Mouse (Mus musculus): ENCODE results near the gene Krt9. TPM values are rescaled to one million over a fixed set of nuclear protein-coding genes. Genes with fewer than 3 reads are reported as not detected.

Gene Krt9
- total RNA-seq, 2 experiments from 2014 or later, result not detected

- no peak for ATAC-seq (replicated peaks; ENCODE audit: low FRiP score, low TSS enrichment, poor library complexity, severe bottlenecking)
Measured at GRCm38 (mm10) chr11:100157331-100157730, 35.7 kb downstream of the Krt9 start.

GRCm38 (mm10) chr11:100155497-100156255, 37.4 kb downstream of the Krt9 start:
- ATAC-seq (replicated peaks; ENCODE audit: low FRiP score, low TSS enrichment, poor library complexity, severe bottlenecking), result no peak

- ATAC-seq (replicated peaks; ENCODE audit: low FRiP score, low TSS enrichment, poor library complexity, severe bottlenecking), result no peak
Measured at GRCm38 (mm10) chr11:100148615-100149330, 44.3 kb downstream of the Krt9 start, which contains the start of gene Krt19. Gene Krt19 (minus strand): TSS chr11:100148665.

- no peak for ATAC-seq (replicated peaks; ENCODE audit: low FRiP score, low TSS enrichment, poor library complexity, severe bottlenecking)
Measured at GRCm38 (mm10) chr11:100147566-100148353, 45.3 kb downstream of the Krt9 start.

- no peak for ATAC-seq (replicated peaks; ENCODE audit: low FRiP score, low TSS enrichment, poor library complexity, severe bottlenecking)
Measured at GRCm38 (mm10) chr11:100145858-100146560, 47.0 kb downstream of the Krt9 start.

- no peak for ATAC-seq (replicated peaks; ENCODE audit: low FRiP score, low TSS enrichment, poor library complexity, severe bottlenecking)
Measured at GRCm38 (mm10) chr11:100145104-100145503, 47.9 kb downstream of the Krt9 start.

GRCm38 (mm10) chr11:100140966-100141365, 52.1 kb downstream of the Krt9 start:
- ATAC-seq (replicated peaks; ENCODE audit: low FRiP score, low TSS enrichment, poor library complexity, severe bottlenecking), result no peak

GRCm38 (mm10) chr11:100139391-100139790, 53.7 kb downstream of the Krt9 start:
- ATAC-seq (replicated peaks; ENCODE audit: low FRiP score, low TSS enrichment, poor library complexity, severe bottlenecking), result no peak

GRCm38 (mm10) chr11:100138809-100139208, 54.2 kb downstream of the Krt9 start:
- no peak for ATAC-seq (replicated peaks; ENCODE audit: low FRiP score, low TSS enrichment, poor library complexity, severe bottlenecking)

GRCm38 (mm10) chr11:100137693-100138092, 55.4 kb downstream of the Krt9 start:
- ATAC-seq (replicated peaks; ENCODE audit: low FRiP score, low TSS enrichment, poor library complexity, severe bottlenecking), result no peak

Other genes with a start within 250 kb of the Krt9 start
- not detected in 2 replicates for gene Krtap9-5, start 244.8 kb downstream of the Krt9 start, total RNA-seq (2014; fragmentation: Nextera tagmentation)
- gene Krtap9-5, start 244.8 kb downstream of the Krt9 start, total RNA-seq (2017), result not detected in 2 replicates
- gene Krtap29-1, start 214.2 kb downstream of the Krt9 start, total RNA-seq (2014; fragmentation: Nextera tagmentation), result not detected in 2 replicates
- not detected in 2 replicates for gene Krtap29-1, start 214.2 kb downstream of the Krt9 start, total RNA-seq (2017)
- gene Krtap16-1, start 206.6 kb downstream of the Krt9 start, total RNA-seq (2014; fragmentation: Nextera tagmentation), result not detected in 2 replicates
- not detected in 2 replicates for gene Krtap16-1, start 206.6 kb downstream of the Krt9 start, total RNA-seq (2017)
- gene Krtap17-1, start 199.3 kb downstream of the Krt9 start, total RNA-seq (2014; fragmentation: Nextera tagmentation), result not detected in 2 replicates
- gene Krtap17-1, start 199.3 kb downstream of the Krt9 start, total RNA-seq (2017), result not detected in 2 replicates
- not detected in 2 replicates for gene Krt33a, start 177.0 kb downstream of the Krt9 start, total RNA-seq (2014; fragmentation: Nextera tagmentation)
- not detected in 2 replicates for gene Krt33a, start 177.0 kb downstream of the Krt9 start, total RNA-seq (2017)
- not detected in 2 replicates for gene Krt33b, start 163.4 kb downstream of the Krt9 start, total RNA-seq (2014; fragmentation: Nextera tagmentation)
- gene Krt33b, start 163.4 kb downstream of the Krt9 start, total RNA-seq (2017), result not detected in 2 replicates
- gene Krt34, start 151.7 kb downstream of the Krt9 start, total RNA-seq (2014; fragmentation: Nextera tagmentation), result not detected in 2 replicates
- not detected in 2 replicates for gene Krt34, start 151.7 kb downstream of the Krt9 start, total RNA-seq (2017)
- not detected in 2 replicates for gene Krt31, start 142.7 kb downstream of the Krt9 start, total RNA-seq (2014; fragmentation: Nextera tagmentation)
- not detected in 2 replicates for gene Krt31, start 142.7 kb downstream of the Krt9 start, total RNA-seq (2017)
- not detected in 2 replicates for gene Krt32, start 105.0 kb downstream of the Krt9 start, total RNA-seq (2014; fragmentation: Nextera tagmentation)
- gene Krt32, start 105.0 kb downstream of the Krt9 start, total RNA-seq (2017), result not detected in 2 replicates
- not detected in 2 replicates for gene Krt35, start 97.0 kb downstream of the Krt9 start, total RNA-seq (2014; fragmentation: Nextera tagmentation)
- gene Krt35, start 97.0 kb downstream of the Krt9 start, total RNA-seq (2017), result not detected in 2 replicates
- gene Krt36, start 87.6 kb downstream of the Krt9 start, total RNA-seq (2014; fragmentation: Nextera tagmentation), result not detected in 2 replicates
- gene Krt36, start 87.6 kb downstream of the Krt9 start, total RNA-seq (2017), result not detected in 2 replicates
- not detected in 2 replicates for gene Krt13, start 71.7 kb downstream of the Krt9 start, total RNA-seq (2014; fragmentation: Nextera tagmentation)
- gene Krt13, start 71.7 kb downstream of the Krt9 start, total RNA-seq (2017), result not detected in 2 replicates
- gene Krt15, start 57.3 kb downstream of the Krt9 start, total RNA-seq (2014; fragmentation: Nextera tagmentation), result not detected in 2 replicates
- not detected in 2 replicates for gene Krt15, start 57.3 kb downstream of the Krt9 start, total RNA-seq (2017)
- gene Krt19, start 44.6 kb downstream of the Krt9 start, total RNA-seq (2014; fragmentation: Nextera tagmentation), result not detected in 2 replicates
- not detected in 2 replicates for gene Krt19, start 44.6 kb downstream of the Krt9 start, total RNA-seq (2017)
- gene Krt14, start 14.3 kb upstream of the Krt9 start, total RNA-seq (2014; fragmentation: Nextera tagmentation), result not detected in 2 replicates
- not detected in 2 replicates for gene Krt14, start 14.3 kb upstream of the Krt9 start, total RNA-seq (2017)
- gene Krt16, start 55.7 kb upstream of the Krt9 start, total RNA-seq (2014; fragmentation: Nextera tagmentation), result not detected in 2 replicates
- not detected in 2 replicates for gene Krt16, start 55.7 kb upstream of the Krt9 start, total RNA-seq (2017)
- not detected in 2 replicates for gene Krt17, start 67.8 kb upstream of the Krt9 start, total RNA-seq (2014; fragmentation: Nextera tagmentation)
- not detected in 2 replicates for gene Krt17, start 67.8 kb upstream of the Krt9 start, total RNA-seq (2017)
- not detected in 2 replicates for gene Krt42, start 76.6 kb upstream of the Krt9 start, total RNA-seq (2014; fragmentation: Nextera tagmentation)
- gene Krt42, start 76.6 kb upstream of the Krt9 start, total RNA-seq (2017), result not detected in 2 replicates
- gene Eif1, start 126.6 kb upstream of the Krt9 start, total RNA-seq (2014; fragmentation: Nextera tagmentation), result 1,051 and 1,260 TPM in 2 replicates
- gene Eif1, start 126.6 kb upstream of the Krt9 start, total RNA-seq (2017), result 170 and 204 TPM in 2 replicates
- gene Gast, start 141.2 kb upstream of the Krt9 start, total RNA-seq (2014; fragmentation: Nextera tagmentation), result not detected in 2 replicates
- gene Gast, start 141.2 kb upstream of the Krt9 start, total RNA-seq (2017), result not detected in 2 replicates
- gene Hap1, start 162.9 kb upstream of the Krt9 start, total RNA-seq (2014; fragmentation: Nextera tagmentation), result not detected in 2 replicates
- not detected in 2 replicates for gene Hap1, start 162.9 kb upstream of the Krt9 start, total RNA-seq (2017)
- gene Jup, start 204.5 kb upstream of the Krt9 start, total RNA-seq (2014; fragmentation: Nextera tagmentation), result 0.40 and 0.81 TPM in 2 replicates
- 0.52 and 0.80 TPM in 2 replicates for gene Jup, start 204.5 kb upstream of the Krt9 start, total RNA-seq (2017)
- gene P3h4, start 221.6 kb upstream of the Krt9 start, total RNA-seq (2014; fragmentation: Nextera tagmentation), result 1.0 TPM in 1 of 2 replicates, not detected in the other
- 0.08 and 0.33 TPM in 2 replicates for gene P3h4, start 221.6 kb upstream of the Krt9 start, total RNA-seq (2017)
- gene Fkbp10, start 222.5 kb upstream of the Krt9 start, total RNA-seq (2014; fragmentation: Nextera tagmentation), result not detected in 2 replicates
- 0.53 TPM in 1 of 2 replicates, not detected in the other for gene Fkbp10, start 222.5 kb upstream of the Krt9 start, total RNA-seq (2017)
- gene Nt5c3b, start 248.6 kb upstream of the Krt9 start, total RNA-seq (2014; fragmentation: Nextera tagmentation), result 35.7 and 54.2 TPM in 2 replicates
- 25.9 and 33.8 TPM in 2 replicates for gene Nt5c3b, start 248.6 kb upstream of the Krt9 start, total RNA-seq (2017)
- 2.6 TPM in 1 of 2 replicates, not detected in the other for gene Klhl10, start 248.7 kb upstream of the Krt9 start, total RNA-seq (2014; fragmentation: Nextera tagmentation)
- 1.6 TPM in 1 of 2 replicates, not detected in the other for gene Klhl10, start 248.7 kb upstream of the Krt9 start, total RNA-seq (2017)